Mouse (Mus musculus): Measurements from ENCODE around the gene Otud5.

DNA sequence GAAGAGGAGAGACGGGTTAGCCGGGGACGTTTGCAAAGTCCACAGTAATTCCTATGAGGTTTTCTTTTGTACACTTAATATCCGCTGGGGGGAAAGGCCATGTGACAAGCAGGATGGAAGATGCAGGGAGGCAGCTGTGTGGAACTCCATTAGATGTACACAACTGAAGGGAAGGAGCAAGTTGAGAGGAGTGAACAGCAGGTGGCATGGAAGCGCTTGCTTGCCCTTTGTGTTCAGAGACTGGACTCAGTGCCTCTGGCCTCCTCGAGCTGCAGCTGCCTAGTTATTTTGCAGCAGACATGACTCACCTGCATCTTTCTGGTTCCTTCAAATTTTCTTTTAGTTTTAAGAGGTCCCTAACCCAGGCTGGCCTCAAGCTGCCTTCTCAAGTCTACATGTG, 69.3 kb downstream of the Otud5 start:
- TF ChIP-seq CTCF (IDR thresholded peaks at IDR 0.05; ENCODE audit: low read depth) (no peak), EP300 (IDR thresholded peaks at IDR 0.05; ENCODE audit: low read depth) (no peak)

Measured in liver, embryonic 14.5 days (tissue).